Mouse (Mus musculus) limb, embryonic 15.5 days (tissue): ENCODE measurements around the gene Olfr76. TPM values are rescaled to one million over a fixed set of nuclear protein-coding genes. Genes with fewer than 3 reads are reported as not detected.
"Not testable (repeated sequence)": the region's sequence is repeated elsewhere in the genome, so short reads cannot be mapped to it uniquely, and the experiment has no call there.

Experiments
- ATAC-seq: fragments of 200-750 bp; cut with Nextera tagmentation; 2 replicates; pipeline ENCODE4 v1.8.0; 2017; ENCODE audit warnings: low read depth, moderate TSS enrichment; ENCODE audit not compliant: insufficient number of reproducible peaks, low FRiP score, low TSS enrichment
- H3K27ac ChIP-seq: fragments of 300-500 bp; sonication (generic); 2 replicates; pipeline ENCODE4 v1.5.1; 2015; ENCODE audit warnings: moderate library complexity, mild to moderate bottlenecking, inconsistent platforms
- H3K27me3 ChIP-seq: fragments of 300-500 bp; sonication (generic); 2 replicates; pipeline ENCODE4 v1.6.1; 2015; ENCODE audit warnings: inconsistent platforms
- H3K36me3 ChIP-seq: fragments of 300-500 bp; sonication (generic); 2 replicates; pipeline ENCODE4 v1.6.1; 2015; ENCODE audit warnings: inconsistent platforms
- H3K4me1 ChIP-seq: fragments of 300-500 bp; sonication (generic); 2 replicates; pipeline ENCODE4 v1.6.1; 2015; ENCODE audit warnings: inconsistent platforms
- H3K4me2 ChIP-seq: fragments of 300-500 bp; sonication (generic); 2 replicates; pipeline ENCODE4 v1.6.1; 2015; ENCODE audit warnings: mild to moderate bottlenecking, inconsistent platforms
- H3K4me3 ChIP-seq: fragments of 300-500 bp; sonication (generic); 2 replicates; pipeline ENCODE4 v1.5.1; 2015; ENCODE audit warnings: mild to moderate bottlenecking, inconsistent platforms
- H3K9ac ChIP-seq: fragments of 300-500 bp; sonication (generic); 2 replicates; pipeline ENCODE4 v1.6.1; 2015; ENCODE audit warnings: inconsistent platforms
- H3K9me3 ChIP-seq: fragments of 300-500 bp; sonication (generic); 2 replicates; pipeline ENCODE4 v1.6.1; 2016; ENCODE audit warnings: inconsistent platforms
- WGBS: fragments of 180-500 bp; shearing (Covaris S2); methylation state at CpG from one replicate; pipeline ENCODE4 v1.1.7; 2015; 5-methylcytosine and 5-hydroxymethylcytosine counted together
- polyA plus RNA-seq: library from polyadenylated mRNA; unstranded; fragments of >200 nt; fragmentation: Nextera tagmentation; extraction: Ambion mirVana; gene quantifications from 2 replicates; pipeline ENCODE4 v1.2.1, GENCODE M21; 2015

Gene Olfr76
- polyA plus RNA-seq, 1 experiment from 2014 or later, result not detected

GRCm38 (mm10) chr19:12069546-12069945, 53.5 kb downstream of the Olfr76 start:
- not testable (repeated sequence) for ATAC-seq, H3K4me3 ChIP-seq, H3K9ac ChIP-seq, H3K9me3 ChIP-seq, H3K27ac ChIP-seq, H3K27me3 ChIP-seq, H3K36me3 ChIP-seq, H3K4me2 ChIP-seq, H3K4me1 ChIP-seq
- 83% methylated on average over 1 of the region's 1 CpGs for WGBS

Other genes with a start within 250 kb of the Olfr76 start
- not detected in 2 replicates for gene Olfr1419, start 248.1 kb downstream of the Olfr76 start, polyA plus RNA-seq
- gene Olfr1420, start 236.6 kb downstream of the Olfr76 start, polyA plus RNA-seq, result 0.23 TPM in 1 of 2 replicates, not detected in the other
- 15.5 and 16.4 TPM in 2 replicates for gene Patl1, start 210.8 kb downstream of the Olfr76 start, polyA plus RNA-seq
- gene Osbp, start 157.3 kb downstream of the Olfr76 start, polyA plus RNA-seq, result 4.7 and 5.6 TPM in 2 replicates
- 0.03 TPM in 1 of 2 replicates, not detected in the other for gene Olfr1423, start 81.9 kb downstream of the Olfr76 start, polyA plus RNA-seq
- not detected in 2 replicates for gene Olfr1424, start 60.5 kb downstream of the Olfr76 start, polyA plus RNA-seq
- not detected in 2 replicates for gene Olfr1425, start 45.5 kb downstream of the Olfr76 start, polyA plus RNA-seq
- not detected in 2 replicates for gene Olfr1426, start 31.2 kb downstream of the Olfr76 start, polyA plus RNA-seq
- not detected in 2 replicates for gene Olfr1427, start 19.9 kb downstream of the Olfr76 start, polyA plus RNA-seq
- not detected in 2 replicates for gene Olfr1428, start 7.3 kb downstream of the Olfr76 start, polyA plus RNA-seq
- gene Olfr1555-ps1, start 46.9 kb upstream of the Olfr76 start, polyA plus RNA-seq, result not detected in 2 replicates
- gene Olfr1431, start 77.4 kb upstream of the Olfr76 start, polyA plus RNA-seq, result not detected in 2 replicates
- not detected in 2 replicates for gene Olfr1432, start 109.4 kb upstream of the Olfr76 start, polyA plus RNA-seq
- gene Olfr262, start 118.5 kb upstream of the Olfr76 start, polyA plus RNA-seq, result not detected in 2 replicates
- gene Olfr235, start 137.8 kb upstream of the Olfr76 start, polyA plus RNA-seq, result not detected in 2 replicates
- gene Olfr1434, start 156.7 kb upstream of the Olfr76 start, polyA plus RNA-seq, result not detected in 2 replicates
- gene Olfr1436, start 175.9 kb upstream of the Olfr76 start, polyA plus RNA-seq, result not detected in 2 replicates
- not detected in 2 replicates for gene Olfr1437, start 201.9 kb upstream of the Olfr76 start, polyA plus RNA-seq
- gene Olfr1438-ps1, start 212.7 kb upstream of the Olfr76 start, polyA plus RNA-seq, result not detected in 2 replicates